Mouse (Mus musculus) spleen, postnatal 36 days (tissue): ENCODE data around the gene Dapk2.
A peak's percentile ranks its signal among the peaks of the same experiment; 100 is the strongest.

Experiments used
- DNase-seq, 2 experiments: peaks; one replicate each; pipeline ENCODE4 v3.0.0; 2022; ENCODE audit warnings: low spot score in 2 of 2, mixed read lengths in 1 of 2

Dapk2 gene

DNA sequence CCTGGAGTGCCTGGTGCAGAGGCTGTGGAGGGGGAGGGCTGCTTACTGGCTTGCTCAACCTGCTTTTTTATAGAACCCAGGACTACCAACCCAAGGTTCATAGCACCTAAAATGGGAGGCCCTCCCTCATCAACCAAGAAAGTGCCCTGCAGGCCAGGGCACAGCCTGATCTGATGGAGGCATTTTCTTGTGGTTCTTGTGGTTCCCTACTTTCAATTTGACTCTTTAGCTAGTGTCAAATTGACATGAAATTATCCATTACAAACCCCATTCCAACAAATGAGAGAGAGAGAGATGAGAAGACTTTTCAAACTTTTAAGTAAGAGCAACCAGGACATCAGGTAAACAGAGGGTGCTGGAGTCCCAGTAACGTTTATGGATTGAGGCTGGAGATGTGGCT lies 15.8 kb upstream of the Dapk2 start:
- no peak for DNase-seq

DNA sequence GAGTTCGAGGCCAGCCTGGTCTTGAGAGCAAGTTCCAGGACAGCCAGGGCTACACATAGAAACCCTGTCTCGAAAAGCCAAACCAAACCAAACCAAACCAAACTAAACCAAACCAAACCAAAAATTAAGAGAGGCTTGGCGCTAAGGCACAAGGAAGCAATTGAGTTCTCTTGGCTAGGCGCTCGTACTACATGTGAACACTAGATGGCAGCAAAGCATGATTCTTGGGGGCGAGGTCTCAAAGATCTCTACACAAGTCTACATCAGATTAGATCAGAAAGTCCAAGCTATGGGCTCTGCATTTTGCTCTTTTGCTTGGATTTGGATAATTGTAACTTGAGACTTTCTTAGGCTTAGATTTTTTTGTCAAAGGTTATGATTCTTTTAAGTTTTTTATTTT lies 13.8 kb upstream of the Dapk2 start:
- DNase-seq, result peak; percentile 55 to 67

DNA sequence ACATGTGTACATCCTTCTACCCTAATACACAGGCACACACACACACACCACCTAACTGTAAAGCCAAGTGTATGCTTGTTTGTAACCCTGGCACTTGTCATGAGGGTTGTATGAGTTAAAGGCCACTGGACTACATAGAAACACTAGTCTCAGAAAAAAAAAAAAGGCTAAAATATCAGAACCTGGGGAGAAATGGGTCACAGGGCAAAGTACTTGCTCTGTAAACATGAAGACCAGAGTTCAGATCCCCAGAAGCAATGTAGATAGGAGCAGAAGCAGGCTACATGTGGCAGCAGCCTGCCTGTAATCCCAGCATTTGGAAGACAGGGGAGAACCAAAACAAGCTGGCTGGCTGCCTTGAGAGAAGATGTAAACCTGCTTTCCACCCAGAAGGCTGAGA lies 11.9 kb upstream of the Dapk2 start:
- DNase-seq, result no peak

DNA sequence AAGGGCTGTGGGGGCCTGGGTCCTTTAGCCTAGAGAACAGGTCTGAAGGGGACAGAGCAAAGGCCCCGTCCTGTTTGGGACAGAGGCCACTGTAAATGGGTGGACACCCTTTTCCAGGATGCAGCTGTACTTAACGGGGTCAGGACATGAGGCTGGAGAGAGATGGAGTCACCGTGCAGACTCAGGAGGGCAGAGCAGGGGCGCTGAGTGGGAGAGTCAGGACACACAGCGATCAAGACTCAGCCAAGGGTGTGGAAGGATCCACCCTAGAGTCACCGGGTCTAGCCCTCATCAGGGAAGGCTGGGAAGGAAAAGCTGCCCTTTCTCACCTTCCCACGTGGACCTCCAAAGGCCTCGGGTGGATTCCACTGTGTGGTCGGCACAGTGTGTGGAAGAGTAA lies 6.0 kb upstream of the Dapk2 start:
- DNase-seq, result no peak

DNA sequence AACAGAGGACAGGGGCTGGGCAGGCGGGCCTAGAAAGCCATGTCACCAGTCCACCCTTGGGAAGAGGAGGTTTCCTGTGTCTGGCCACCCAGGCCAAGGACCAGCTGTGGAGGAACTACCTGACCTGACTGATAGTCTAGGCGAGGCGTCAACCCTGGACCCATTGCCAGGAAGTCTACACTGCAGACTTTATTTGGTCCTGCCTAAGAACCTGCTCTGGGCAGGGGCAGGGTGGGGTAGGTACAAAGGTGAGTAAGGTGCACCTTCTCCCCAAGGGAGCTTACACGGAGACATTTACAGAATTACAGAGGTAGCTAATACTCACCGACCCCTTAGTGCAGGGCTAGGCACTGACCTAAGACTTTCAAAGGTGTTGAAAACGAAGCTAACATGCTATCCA lies 4.4 kb upstream of the Dapk2 start:
- no peak for DNase-seq

DNA sequence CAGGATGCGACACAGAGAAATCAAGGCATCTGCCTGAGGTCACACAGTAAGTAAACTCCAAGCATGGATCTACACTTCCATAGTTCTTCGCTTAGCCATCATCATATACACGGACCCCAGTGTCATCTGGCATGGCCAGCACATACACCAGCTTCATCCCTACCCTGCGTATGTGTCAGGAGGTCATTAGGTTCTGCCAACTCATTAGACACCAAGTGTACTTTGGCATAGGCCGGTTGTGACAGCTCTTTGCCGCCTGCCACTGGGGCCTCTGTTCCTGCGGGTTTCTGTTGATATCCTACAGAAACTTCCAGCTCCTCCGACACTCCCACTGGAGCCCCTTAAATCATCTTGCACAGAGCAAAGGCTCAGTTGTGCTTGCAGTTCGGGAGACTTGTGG lies 4.0 kb upstream of the Dapk2 start:
- no peak for DNase-seq

DNA sequence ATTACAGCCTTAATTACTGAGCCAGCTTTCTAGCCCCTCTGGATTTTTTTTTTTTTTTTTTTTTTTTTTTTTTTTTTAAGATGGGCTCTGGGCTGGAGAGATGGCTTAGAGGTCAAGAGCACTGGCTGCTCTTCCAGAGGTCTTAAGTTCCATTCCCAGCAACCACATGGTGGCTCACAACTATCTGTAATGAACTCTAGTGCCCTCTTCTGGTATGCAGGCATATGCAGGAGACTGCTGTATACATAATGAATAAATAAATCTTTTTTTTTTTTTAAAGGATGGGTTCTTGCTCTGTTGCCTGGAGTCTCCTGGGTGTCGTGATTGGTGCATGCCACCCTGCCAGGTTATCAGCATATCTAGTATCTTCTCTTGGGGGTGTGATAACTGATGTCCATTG lies 2.5 kb upstream of the Dapk2 start:
- DNase-seq, result no peak

DNA sequence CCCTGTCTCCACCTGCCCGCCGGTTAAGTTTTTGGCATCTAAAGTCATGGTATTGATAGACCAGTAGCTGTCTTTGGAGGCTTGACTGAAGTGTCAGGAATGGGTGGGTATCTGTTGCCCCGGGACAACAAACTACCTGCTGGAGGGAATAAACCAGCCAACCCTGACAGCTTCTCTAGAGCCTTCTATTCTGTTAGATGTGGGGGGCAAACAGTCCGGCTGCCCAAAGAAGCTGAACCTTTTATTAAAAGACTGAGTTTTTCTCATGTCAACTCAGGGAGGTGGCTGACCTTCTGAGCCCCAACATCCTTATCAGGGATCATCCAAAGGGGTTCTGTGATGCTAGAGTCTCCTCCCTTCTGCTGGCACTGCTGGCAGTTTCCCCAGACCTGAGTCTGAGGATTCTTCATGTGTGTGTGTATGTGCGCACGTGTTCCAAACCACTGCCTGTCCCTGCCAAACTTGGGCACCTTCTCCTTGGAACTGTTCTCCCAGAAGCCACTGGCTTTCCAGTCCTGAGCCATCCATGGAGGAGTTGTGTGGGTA lies 935 bp downstream of the Dapk2 start:
- DNase-seq, result peak; percentile 37 to 58

DNA sequence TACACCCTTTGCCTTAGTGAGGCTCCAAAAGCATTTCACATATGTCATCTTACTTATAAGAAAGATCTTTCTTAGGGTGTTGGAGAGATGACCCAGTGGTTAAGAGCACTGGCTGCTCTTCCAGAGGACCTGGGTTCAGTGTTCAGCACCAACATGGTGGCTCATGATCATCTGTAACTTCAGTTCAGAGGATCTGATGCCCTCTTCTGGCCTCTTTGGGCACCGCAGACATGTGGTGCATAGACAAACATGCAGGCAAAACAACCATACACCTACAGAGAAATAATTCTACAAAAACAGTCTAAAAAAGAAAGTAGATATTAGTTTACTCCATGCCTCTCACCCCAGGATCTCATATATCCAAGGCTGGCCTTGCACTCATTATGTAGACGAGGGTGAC lies 2.1 kb downstream of the Dapk2 start:
- DNase-seq, result no peak

DNA sequence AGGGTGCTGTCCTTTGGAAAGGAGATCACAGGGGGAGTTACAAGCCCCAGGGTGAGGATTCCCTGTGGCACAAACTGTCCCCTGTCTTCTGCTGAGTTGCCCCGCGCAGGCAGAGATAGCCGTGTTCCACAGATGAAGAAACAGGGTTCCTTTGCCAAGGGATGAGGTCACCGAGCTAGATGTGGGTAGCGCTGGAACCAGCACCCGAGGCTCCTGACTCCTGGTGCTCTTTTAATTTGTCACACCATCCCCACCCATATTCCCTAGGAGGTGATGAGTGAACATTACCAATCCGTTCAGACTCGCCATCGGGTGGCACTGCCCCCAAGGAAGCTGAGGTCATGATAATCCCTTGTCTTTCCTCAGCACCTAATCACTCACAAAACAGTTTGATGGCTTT lies 5.0 kb downstream of the Dapk2 start:
- DNase-seq, result no peak

DNA sequence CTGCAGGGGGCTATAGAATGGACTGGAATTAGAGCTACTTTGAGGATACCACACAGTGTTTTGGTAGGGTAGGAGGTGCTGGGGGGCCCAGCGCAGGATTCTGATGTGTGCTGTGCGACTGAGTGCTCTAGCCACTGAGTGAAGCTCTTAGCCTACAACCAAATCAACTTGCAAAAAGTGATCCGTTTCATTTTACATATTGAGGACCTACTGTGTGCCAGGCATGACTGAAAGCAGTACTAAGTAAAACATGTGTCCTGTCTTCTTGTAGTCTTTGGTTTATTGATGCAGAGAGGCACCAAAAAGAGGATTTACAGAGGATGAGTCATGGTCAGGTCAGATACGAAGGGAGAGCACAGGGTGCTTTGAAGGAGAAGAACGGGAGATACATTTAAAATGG lies 9.2 kb downstream of the Dapk2 start:
- no peak for DNase-seq

DNA sequence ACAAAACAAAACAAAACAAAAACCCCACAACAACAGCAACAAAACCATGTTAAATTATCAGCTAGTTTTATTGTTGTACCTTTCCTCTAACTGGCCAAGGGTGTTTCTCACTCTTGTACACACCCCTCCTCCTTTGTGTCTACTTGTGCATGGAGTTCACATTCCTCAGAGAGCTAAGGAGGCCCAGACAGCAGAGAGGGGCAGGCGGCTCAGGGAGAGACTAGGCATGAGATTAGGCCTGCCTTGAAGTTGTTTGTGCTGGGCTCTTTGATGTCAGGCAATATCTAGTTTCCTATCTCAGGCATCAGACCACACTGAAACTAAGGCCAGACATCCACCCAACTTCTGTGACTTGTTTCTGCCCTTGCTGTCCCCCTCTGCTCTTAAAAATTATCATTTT lies 10.2 kb downstream of the Dapk2 start:
- no peak for DNase-seq

DNA sequence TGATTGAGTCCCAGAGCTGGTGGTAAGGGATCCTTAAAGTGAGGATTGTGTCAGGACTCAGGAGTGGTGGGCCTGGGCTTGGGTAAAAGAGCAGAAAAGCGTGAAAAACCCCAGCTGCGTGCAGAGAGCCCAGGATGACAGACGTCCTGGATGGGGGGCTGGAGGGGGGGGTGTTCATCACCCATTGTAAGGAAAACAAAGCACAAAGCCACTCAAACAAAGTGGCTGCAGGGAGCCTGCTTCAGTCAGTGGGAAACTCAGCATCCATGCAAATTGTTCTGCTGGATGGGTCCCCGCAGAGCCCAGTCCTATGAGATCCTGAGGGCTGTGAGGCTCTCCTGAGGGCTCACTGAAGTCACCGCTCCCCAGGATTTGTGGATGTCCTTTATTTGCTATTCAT lies 12.5 kb downstream of the Dapk2 start:
- DNase-seq, result no peak

DNA sequence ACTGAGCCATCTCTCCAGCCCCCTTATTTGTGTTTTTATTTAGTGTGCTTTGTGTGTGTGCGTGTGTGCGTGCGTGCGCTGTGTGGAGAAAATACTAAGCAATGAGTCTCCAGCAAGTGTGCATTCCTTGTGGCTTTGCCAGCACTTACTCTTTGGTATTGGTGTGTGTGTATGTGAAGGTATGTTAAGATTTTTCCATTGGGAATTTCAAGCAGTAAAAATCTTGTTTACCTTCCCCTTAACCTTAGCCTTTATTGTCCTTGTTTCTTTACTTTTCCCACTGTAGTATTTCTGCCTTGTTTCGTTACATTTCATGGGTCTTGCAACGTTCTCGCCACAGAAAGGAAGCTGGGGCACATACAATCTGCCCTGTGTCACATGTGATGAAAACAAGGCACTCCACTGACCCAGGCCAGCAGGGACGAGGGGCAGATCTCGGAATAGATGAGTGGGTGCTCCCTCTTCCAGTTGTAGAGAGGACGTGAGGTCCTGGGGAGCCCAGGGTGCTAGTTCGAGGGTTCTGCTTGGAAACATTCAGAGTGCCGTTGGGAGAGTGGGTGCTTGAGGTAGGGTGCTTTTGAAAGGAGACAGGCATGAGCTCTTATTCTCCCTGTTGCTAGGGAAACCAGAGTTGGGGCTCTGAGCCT lies 13.4 kb downstream of the Dapk2 start:
- DNase-seq, result no peak

DNA sequence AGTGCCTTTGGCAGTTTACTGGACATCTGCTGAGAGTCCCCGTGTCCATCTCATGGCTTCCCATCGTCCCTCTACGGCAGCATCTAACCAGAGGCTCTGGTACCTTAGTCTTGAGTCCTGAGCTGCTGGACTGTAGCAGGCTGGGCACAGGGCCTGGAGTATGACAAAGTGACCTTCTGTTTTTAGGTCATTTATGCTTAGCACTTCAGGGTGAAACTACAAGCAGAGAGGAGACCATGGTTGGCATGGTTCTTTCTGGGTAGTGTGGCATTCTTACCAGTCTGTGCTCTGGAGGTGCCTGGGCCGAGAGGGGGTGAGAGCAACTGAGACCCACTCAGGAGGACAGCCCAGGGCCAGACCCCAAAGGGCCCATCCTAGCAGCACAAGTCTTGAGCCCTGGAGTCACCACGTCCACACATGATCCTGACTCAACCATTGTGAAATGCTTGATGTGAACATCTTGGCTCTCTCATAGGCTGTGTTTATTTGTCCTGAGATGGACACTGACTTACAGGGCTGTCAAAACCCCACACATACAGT lies 15.4 kb downstream of the Dapk2 start:
- no peak for DNase-seq

DNA sequence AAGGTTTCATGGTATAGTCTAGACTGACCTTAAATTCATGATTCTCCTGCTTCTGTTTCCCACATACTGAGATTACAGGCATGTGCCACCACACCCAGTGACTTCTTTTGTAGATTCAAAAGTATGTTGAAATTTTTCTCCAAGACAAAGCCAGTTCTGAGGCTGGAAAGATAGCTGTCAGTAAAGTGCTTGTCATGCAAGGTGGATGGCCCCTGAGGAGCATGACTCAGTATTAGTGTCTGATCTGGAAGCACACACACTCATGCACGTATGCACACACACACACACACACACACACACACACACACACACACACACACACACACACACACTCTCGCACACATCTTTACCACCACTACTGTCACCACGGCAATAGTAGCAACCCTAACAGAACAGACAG lies 17.0 kb downstream of the Dapk2 start:
- DNase-seq, result no peak

DNA sequence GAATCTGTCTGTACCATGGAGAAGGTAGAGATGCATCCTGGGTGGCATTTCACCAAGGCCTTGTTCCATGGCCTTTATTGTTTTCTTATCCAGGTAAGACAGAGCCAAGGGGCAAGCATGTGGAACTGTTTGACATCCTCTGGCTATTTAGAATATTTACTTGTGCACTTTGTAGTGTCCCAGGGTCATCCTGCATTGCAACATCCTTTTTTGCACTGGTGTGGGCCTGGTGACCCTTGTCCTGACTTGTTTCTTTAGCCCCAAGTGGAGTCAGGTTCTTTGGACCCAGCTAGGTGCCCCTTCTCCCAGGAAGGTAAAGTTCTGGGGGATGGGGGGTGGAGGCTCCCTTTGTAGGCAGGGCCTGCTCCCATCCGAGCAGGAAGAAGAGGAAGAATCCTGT lies 20.0 kb downstream of the Dapk2 start:
- DNase-seq, result no peak

DNA sequence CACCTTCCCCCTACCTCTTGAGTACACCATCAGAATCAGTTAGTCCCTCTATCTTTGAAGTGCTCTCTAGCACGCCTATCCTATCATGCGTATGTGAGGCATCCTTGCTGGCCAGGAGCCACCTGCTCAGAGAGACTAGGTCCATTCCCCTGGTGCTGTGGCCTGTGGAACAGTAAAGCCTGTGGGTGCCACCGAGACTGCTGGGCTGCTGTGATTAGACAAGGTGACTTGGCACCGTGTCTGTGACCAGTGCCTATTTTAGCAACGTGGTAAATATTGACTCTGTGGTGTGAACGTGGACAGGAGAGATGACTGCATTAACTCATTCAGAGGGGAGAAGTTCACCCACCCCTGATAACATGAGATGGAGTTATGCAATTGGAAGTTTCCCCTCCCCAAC lies 21.8 kb downstream of the Dapk2 start:
- DNase-seq, result peak; percentile 53 to 72

DNA sequence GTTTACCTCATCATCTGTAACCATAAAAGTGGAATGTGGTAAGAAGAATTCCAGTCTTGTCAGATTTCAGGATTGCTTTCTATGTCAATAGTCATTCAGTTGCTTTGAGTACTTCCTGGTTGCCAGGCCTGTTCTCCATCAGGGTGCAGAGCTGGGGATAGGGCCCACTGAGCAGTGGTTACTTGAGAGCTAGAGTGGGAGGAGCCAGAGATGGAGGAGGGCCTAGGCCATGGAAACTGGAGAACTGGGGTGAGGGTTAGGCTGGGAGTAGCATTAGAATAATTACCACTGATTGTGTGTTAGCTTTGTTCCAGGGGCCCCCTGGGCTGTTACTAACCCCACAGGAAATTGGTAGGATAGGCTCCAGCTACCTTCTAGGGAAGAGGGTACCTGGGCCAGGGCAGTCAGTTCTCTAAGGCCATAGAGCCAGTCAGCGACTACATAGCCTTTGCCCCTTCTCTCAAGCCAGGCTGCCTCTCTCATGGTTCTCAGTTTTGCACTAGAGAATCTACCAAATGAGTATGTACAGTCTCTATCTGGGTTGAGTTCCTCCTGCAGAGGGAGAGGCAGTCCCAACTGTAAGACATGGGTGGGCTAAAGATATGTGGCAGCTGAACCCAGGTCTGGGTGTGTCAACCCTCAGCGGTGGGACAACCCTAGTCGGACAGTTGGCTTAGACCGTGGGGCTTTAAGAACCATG lies 23.3 kb downstream of the Dapk2 start:
- peak in 1 of 2 experiments; percentile 56 for DNase-seq

DNA sequence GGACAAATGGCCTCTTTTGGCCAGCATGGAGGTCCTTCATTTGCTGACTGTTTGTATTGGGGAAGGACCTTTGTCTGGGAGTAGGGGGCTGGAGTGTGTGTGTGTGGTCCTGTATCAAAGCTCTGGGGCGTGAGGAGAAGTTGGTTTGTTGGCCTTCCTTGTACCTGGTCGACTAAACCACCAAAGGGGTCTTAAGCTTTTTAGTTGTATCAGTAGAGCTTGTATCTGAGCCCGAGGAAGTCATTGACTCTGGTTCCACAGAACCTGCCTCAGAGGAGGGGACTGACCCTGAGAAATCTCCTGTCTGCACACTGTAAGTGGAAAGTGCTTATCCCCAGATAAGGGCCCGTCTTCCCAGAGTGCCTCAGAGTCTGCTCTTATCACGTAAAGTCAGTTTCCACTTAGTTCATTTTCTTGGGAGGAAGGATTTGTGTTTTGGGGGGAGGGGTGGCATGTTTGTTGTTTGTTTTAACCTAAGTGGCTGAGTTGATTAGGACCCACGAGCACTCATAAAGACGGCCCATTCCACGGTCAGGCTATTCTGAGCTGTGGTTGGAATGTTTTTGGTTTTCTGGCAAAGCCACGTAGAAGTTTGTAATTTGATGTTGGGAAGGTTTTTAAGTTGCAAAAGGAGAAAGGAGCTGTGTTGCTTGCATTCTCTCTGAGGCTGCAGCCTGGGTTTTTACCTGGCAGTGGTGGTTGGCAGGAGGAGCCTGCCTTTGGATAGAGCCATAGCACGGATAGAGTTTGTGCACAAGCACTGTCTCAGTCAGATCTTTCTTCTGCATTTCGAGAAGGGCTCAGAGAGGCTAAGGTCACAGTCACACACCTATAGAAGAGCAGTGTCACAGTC lies 24.0 kb downstream of the Dapk2 start:
- DNase-seq, result peak; percentile 55 to 73

DNA sequence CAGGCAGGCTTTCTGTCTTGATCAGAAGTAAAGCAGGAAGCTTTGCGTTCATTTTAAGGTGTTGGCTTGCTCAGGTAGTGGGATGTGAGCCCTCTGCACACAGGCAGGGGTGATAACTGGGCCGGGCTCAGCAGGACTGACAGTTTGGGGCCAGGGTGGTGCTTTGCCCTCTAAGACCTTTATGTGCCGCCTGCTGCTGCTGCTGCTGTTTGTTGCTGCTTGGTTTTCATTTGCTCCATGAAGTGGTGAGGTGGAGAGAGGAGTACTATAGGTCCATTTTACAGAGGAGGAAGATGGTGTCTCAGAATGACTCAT lies 24.6 kb downstream of the Dapk2 start:
- DNase-seq, result no peak

DNA sequence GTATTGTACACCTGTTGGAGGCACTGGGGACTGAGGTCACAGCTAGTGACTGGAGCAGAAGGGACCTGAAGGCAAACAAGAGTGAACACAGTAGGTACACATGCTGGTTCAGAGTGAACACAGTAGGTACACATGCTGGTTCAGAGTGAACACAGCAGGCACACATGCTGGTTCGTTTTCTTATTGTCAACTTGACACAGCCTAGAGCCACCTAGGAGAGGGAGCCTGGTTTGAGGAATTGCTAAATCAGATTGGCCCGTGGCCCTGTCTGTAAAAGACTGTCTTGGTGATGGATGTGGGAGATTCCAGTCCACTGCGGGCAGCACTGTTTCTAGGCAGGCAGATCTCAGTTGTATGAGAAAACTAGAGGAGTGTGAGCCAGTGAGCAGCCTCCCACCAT lies 25.0 kb downstream of the Dapk2 start:
- DNase-seq, result no peak

DNA sequence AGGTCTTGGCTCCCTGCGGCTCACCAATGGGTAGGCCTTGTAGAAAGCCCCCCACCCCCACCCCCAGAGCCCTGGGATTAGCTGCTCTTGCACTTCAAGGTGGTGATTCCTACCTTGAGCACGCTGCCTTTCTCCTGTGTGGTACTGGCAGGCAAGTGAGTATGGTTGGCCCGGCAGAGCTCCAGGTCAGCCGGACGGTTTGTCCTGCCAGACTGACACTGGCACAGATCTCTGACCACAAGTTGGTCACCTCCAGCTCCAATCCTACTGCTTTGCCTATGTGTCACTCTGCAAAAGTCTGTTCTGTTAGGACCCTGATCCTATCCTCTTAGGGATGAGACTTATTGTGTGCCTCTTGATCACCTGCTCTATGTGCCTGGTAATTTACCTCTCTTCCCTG lies 26.5 kb downstream of the Dapk2 start:
- DNase-seq, result no peak
